Mouse (Mus musculus) CH12.LX (cell line): Measurements from ENCODE around the gene Il17rd. TPM values are rescaled to one million over a fixed set of nuclear protein-coding genes. Genes with fewer than 3 reads are reported as not detected.

ENCODE experiments used
- DNase-seq: peaks from one replicate; pipeline ENCODE4 v3.0.0-alpha.2; 2013; ENCODE audit errors: extremely low read depth
- H3K27ac ChIP-seq: 2 replicates; pipeline ENCODE4 v1.5.1; 2012; ENCODE audit warnings: low read depth, mild to moderate bottlenecking, control low read depth, moderate library complexity; ENCODE audit not compliant: insufficient read depth
- H3K27me3 ChIP-seq: replicated peaks from 2 replicates; pipeline ENCODE3; 2012; ENCODE audit warnings: inconsistent platforms
- H3K36me3 ChIP-seq, 2 experiments: replicated peaks in 1 of 2; 2 replicates each; pipeline versions ENCODE3 to v1.6.1; 2012; ENCODE audit warnings: inconsistent platforms in 1 of 2, low read length in 1 of 2, mild to moderate bottlenecking in 1 of 2, mixed read lengths in 1 of 2, moderate library complexity in 1 of 2; ENCODE audit not compliant: control insufficient read depth in 1 of 2, insufficient read depth in 1 of 2
- H3K4me1 ChIP-seq, 2 experiments: 2 replicates each; pipeline ENCODE4 v1.6.1; 2012; ENCODE audit warnings: inconsistent platforms in 1 of 2, moderate library complexity in 1 of 2; ENCODE audit not compliant: insufficient read depth in 2 of 2, control insufficient read depth in 1 of 2
- H3K4me2 ChIP-seq: 2 replicates; pipeline ENCODE4 v1.6.1; 2012; ENCODE audit warnings: low read depth, mild to moderate bottlenecking, control low read depth; ENCODE audit not compliant: poor library complexity, insufficient read depth, severe bottlenecking
- H3K4me3 ChIP-seq, 3 experiments: fragments of 150-350 bp in 1 of 3; sonication (generic) in 1 of 3; replicated peaks in 1 of 3; 2 replicates each; pipeline versions ENCODE3 to v1.5.1; 2011 to 2012; ENCODE audit warnings: low read depth in 2 of 3, low read length in 2 of 3, mild to moderate bottlenecking in 2 of 3, moderate library complexity in 2 of 3, control low read depth in 1 of 3, improper control_type of control experiment in 1 of 3, inconsistent platforms in 1 of 3, mixed read lengths in 1 of 3; ENCODE audit not compliant: poor library complexity in 1 of 3
- H3K79me2 ChIP-seq: replicated peaks from 2 replicates; pipeline ENCODE4 v1.6.1; 2012; ENCODE audit warnings: mild to moderate bottlenecking, moderate library complexity; ENCODE audit not compliant: control insufficient read depth, poor library complexity, insufficient read depth, severe bottlenecking; ENCODE audit errors: extremely low read depth
- H3K9ac ChIP-seq: 2 replicates; pipeline ENCODE4 v1.6.1; 2012; ENCODE audit warnings: low read depth, mild to moderate bottlenecking, control low read depth, moderate library complexity; ENCODE audit not compliant: insufficient read depth
- H3K9me3 ChIP-seq: replicated peaks from 2 replicates; pipeline ENCODE3; 2012; ENCODE audit warnings: low read length, inconsistent platforms, mixed read lengths
- BHLHE40 ChIP-seq: IDR thresholded peaks from 2 replicates; pipeline ENCODE4 v1.6.1; 2011; ENCODE audit warnings: mild to moderate bottlenecking, low read depth, low read length, improper control_type of control experiment
- CHD1 ChIP-seq: IDR thresholded peaks from 2 replicates; pipeline ENCODE4 v1.6.1; 2012; ENCODE audit warnings: low read depth, low read length, improper control_type of control experiment, inconsistent platforms
- CHD2 ChIP-seq: IDR thresholded peaks from 2 replicates; pipeline ENCODE4 v1.6.1; 2011; ENCODE audit warnings: low read length, improper control_type of control experiment
- CTCF ChIP-seq, 2 experiments: IDR thresholded peaks in 1 of 2; conservative IDR thresholded peaks in 1 of 2; 2 replicates each; pipeline ENCODE4 v1.5.1; 2011 to 2012; ENCODE audit warnings: low read depth in 2 of 2, low read length in 2 of 2, improper control_type of control experiment in 1 of 2, inconsistent platforms in 1 of 2, mild to moderate bottlenecking in 1 of 2, moderate library complexity in 1 of 2
- E2F4 ChIP-seq: IDR thresholded peaks from 2 replicates; pipeline ENCODE4 v1.6.1; 2011; ENCODE audit warnings: low read depth, low read length, improper control_type of control experiment; ENCODE audit not compliant: insufficient replicate concordance
- ELF1 ChIP-seq: IDR thresholded peaks from 2 replicates; pipeline ENCODE4 v1.6.1; 2014; ENCODE audit warnings: low read depth, mild to moderate bottlenecking, inconsistent platforms, low read length, improper control_type of control experiment
- EP300 ChIP-seq: IDR thresholded peaks from 2 replicates; pipeline ENCODE4 v1.6.1; 2011; ENCODE audit warnings: low read length, improper control_type of control experiment
- IRF4 ChIP-seq: IDR thresholded peaks from 2 replicates; pipeline ENCODE4 v1.6.1; 2014; ENCODE audit warnings: low read depth, mild to moderate bottlenecking, inconsistent platforms, low read length, improper control_type of control experiment
- KAT2A ChIP-seq: IDR thresholded peaks from 2 replicates; pipeline ENCODE4 v1.6.1; 2012; ENCODE audit warnings: low read length, improper control_type of control experiment, inconsistent platforms; ENCODE audit not compliant: insufficient replicate concordance
- MAZ ChIP-seq: IDR thresholded peaks from 2 replicates; pipeline ENCODE4 v1.6.1; 2012; ENCODE audit warnings: low read depth, mild to moderate bottlenecking, inconsistent platforms, low read length, improper control_type of control experiment, moderate library complexity
- MEF2A ChIP-seq: IDR thresholded peaks from 2 replicates; pipeline ENCODE4 v1.6.1; 2014; ENCODE audit warnings: low read depth, mild to moderate bottlenecking, inconsistent platforms, low read length, improper control_type of control experiment, borderline replicate concordance
- MXI1 ChIP-seq: IDR thresholded peaks from 2 replicates; pipeline ENCODE4 v1.6.1; 2011; ENCODE audit warnings: mild to moderate bottlenecking, low read depth, low read length, improper control_type of control experiment
- MYC ChIP-seq: IDR thresholded peaks from 2 replicates; pipeline ENCODE4 v1.6.1; 2011; ENCODE audit warnings: low read depth, mild to moderate bottlenecking, improper control_type of control experiment, low read length
- NELFE ChIP-seq: IDR thresholded peaks from 2 replicates; pipeline ENCODE4 v1.6.1; 2011; ENCODE audit warnings: low read depth, low read length, improper control_type of control experiment
- NRF1 ChIP-seq: IDR thresholded peaks from 2 replicates; pipeline ENCODE4 v1.6.1; 2014; ENCODE audit warnings: low read depth, mild to moderate bottlenecking, inconsistent platforms, low read length, improper control_type of control experiment, moderate library complexity
- PAX5 ChIP-seq: IDR thresholded peaks from 2 replicates; pipeline ENCODE4 v1.6.1; 2012; ENCODE audit warnings: low read length, inconsistent platforms, mixed read lengths
- RAD21 ChIP-seq: IDR thresholded peaks from 2 replicates; pipeline ENCODE4 v1.6.1; 2011; ENCODE audit warnings: low read depth, mild to moderate bottlenecking, low read length, improper control_type of control experiment, moderate library complexity
- RCOR1 ChIP-seq: conservative IDR thresholded peaks from 2 replicates; pipeline ENCODE4 v1.6.1; 2012; ENCODE audit warnings: low read depth, mild to moderate bottlenecking, inconsistent platforms, low read length, improper control_type of control experiment
- SIN3A ChIP-seq: IDR thresholded peaks from 2 replicates; pipeline ENCODE4 v1.6.1; 2012; ENCODE audit warnings: low read length, improper control_type of control experiment, inconsistent platforms
- SMC3 ChIP-seq: IDR thresholded peaks from 2 replicates; pipeline ENCODE4 v1.6.1; 2011; ENCODE audit warnings: low read depth, low read length, improper control_type of control experiment
- UBTF ChIP-seq: IDR thresholded peaks from 2 replicates; pipeline ENCODE4 v1.6.1; 2012; ENCODE audit warnings: low read depth, mild to moderate bottlenecking, inconsistent platforms, low read length, improper control_type of control experiment, moderate library complexity
- USF1 ChIP-seq: IDR thresholded peaks from 2 replicates; pipeline ENCODE4 v1.6.1; 2014; ENCODE audit warnings: low read depth, mild to moderate bottlenecking, inconsistent platforms, low read length, improper control_type of control experiment
- USF2 ChIP-seq: conservative IDR thresholded peaks from 2 replicates; pipeline ENCODE4 v1.6.1; 2011; ENCODE audit warnings: low read depth, low read length, improper control_type of control experiment
- ZC3H11A ChIP-seq: IDR thresholded peaks from 2 replicates; pipeline ENCODE4 v1.6.1; 2012; ENCODE audit warnings: low read depth, mild to moderate bottlenecking, inconsistent platforms, low read length, improper control_type of control experiment
- ZMIZ1 ChIP-seq: IDR thresholded peaks from 2 replicates; pipeline ENCODE4 v1.6.1; 2012; ENCODE audit warnings: low read depth, mild to moderate bottlenecking, inconsistent platforms, low read length, improper control_type of control experiment
- ZNF384 ChIP-seq: IDR thresholded peaks from 2 replicates; pipeline ENCODE4 v1.6.1; 2012; ENCODE audit warnings: low read depth, low read length, improper control_type of control experiment, inconsistent platforms
- dilution Hi-C: fragments of 300-500 bp; cut with MboI; formaldehyde crosslinking; loops from 2 replicates; pipeline ENCODE4 v1.14.3; 2020; ENCODE audit warnings: low sequenced_read_pairs; ENCODE audit not compliant: extremely low pct_unique_long_range_greater_than_20kb, extremely low pct_ligation_motif_present
- in situ Hi-C: fragments of 300-500 bp; cut with MboI; formaldehyde crosslinking; loops from 3 replicates; pipeline ENCODE4 v1.14.3; 2019; ENCODE audit warnings: low sequenced_read_pairs, low pct_ligation_motif_present, low pct_unique_long_range_greater_than_20kb, mixed read lengths
- polyA plus RNA-seq: library from polyadenylated mRNA; unstranded; fragments of >175 nt; gene quantifications from 2 replicates; pipeline ENCODE4 v1.2.1, GENCODE M21; 2012; ENCODE audit warnings: low read depth; ENCODE audit not compliant: insufficient read length
- total RNA-seq, 2 experiments: library from RNA; depleted of rRNA; stranded (reverse); fragments of 300-350 nt in 1 of 2; fragments of >200 nt in 1 of 2; gene quantifications; 2 replicates each; pipeline ENCODE4 v1.2.3; 2012 to 2014

The Il17rd gene
- total and polyA plus RNA-seq, 3 experiments, result 0.04 to 0.09 (median 0.08) TPM

- peaks cover 0 to 6% of the 10 kb centered on the region in 2 experiments; a peak in 2 of 4 replicates for H3K4me1 ChIP-seq
- in situ Hi-C loops (no loop called here), dilution Hi-C loops (no loop called here)
- no peak overlapping the region for H3K9ac ChIP-seq
- H3K36me3 ChIP-seq, result no peaks in the 10 kb centered on the region
- no peak overlapping the region for H3K4me2 ChIP-seq
- TF ChIP-seq SMC3 (no peak), MXI1 (no peak), ZNF384 (no peak), RCOR1 (no peak), KAT2A (no peak), CHD2 (no peak), MEF2A (no peak), ZMIZ1 (no peak), IRF4 (no peak), EP300 (no peak), E2F4 (no peak), ELF1 (no peak), BHLHE40 (no peak), NELFE (no peak), SIN3A (no peak), MAZ (no peak)
- no peaks in the 10 kb centered on the region for H3K79me2 ChIP-seq
- no peak overlapping the region for H3K27ac ChIP-seq
- DNase-seq, result no peak
- H3K27me3 ChIP-seq, result no peaks in the 10 kb centered on the region
- H3K9me3 ChIP-seq, result no peaks in the 10 kb centered on the region
- H3K4me3 ChIP-seq, result no peak overlapping the region
Measured at GRCm38 (mm10) chr14:27101735-27102134, 63.0 kb downstream of the Il17rd start.

GRCm38 (mm10) chr14:27102720-27103119, 64.0 kb downstream of the Il17rd start:
- Histone ChIP-seq H3K9me3 (no peaks in the 10 kb centered on the region), H3K9ac (no peak overlapping the region), H3K36me3 (no peaks in the 10 kb centered on the region), H3K27me3 (no peaks in the 10 kb centered on the region), H3K4me1 (peaks cover 0 to 6% of the 10 kb centered on the region in 2 experiments; a peak in 2 of 4 replicates), H3K27ac (no peak overlapping the region), H3K4me3 (no peak overlapping the region), H3K79me2 (no peaks in the 10 kb centered on the region), H3K4me2 (no peak overlapping the region)
- in situ Hi-C loops (no loop called here), dilution Hi-C loops (no loop called here)
- DNase-seq, result no peak
- TF ChIP-seq PAX5, result no peak
- no peak for TF ChIP-seq CHD1
- no peak for TF ChIP-seq USF1
- no peak for TF ChIP-seq BHLHE40
- no peak for TF ChIP-seq NRF1
- TF ChIP-seq USF2, result no peak
- no peak for TF ChIP-seq RAD21
- no peak for TF ChIP-seq RCOR1
- no peak for TF ChIP-seq ELF1
- TF ChIP-seq ZC3H11A, result no peak
- TF ChIP-seq MAZ, result no peak
- TF ChIP-seq CTCF (conservative IDR thresholded peaks at IDR 0.05 in 1 of 2, IDR thresholded peaks at IDR 0.05 in 1 of 2; ENCODE audit: low read depth in 2 of 2, low read length in 2 of 2), result no peak
- TF ChIP-seq UBTF, result no peak
- no peak for TF ChIP-seq MYC
